Mouse (Mus musculus) liver, embryonic 14.5 days (tissue): ENCODE measurements around the gene Blzf1. TPM values are rescaled to one million over a fixed set of nuclear protein-coding genes. Genes with fewer than 3 reads are reported as not detected.
A peak's percentile ranks its signal among the peaks of the same experiment; 100 is the strongest.

ENCODE experiments used
- ATAC-seq: fragments of 200-750 bp; cut with Nextera tagmentation; 2 replicates; pipeline ENCODE4 v1.8.0; 2017; ENCODE audit warnings: moderate number of reproducible peaks, mild to moderate bottlenecking, moderate library complexity; ENCODE audit not compliant: insufficient read depth
- DNase-seq, 3 experiments: peaks; one replicate each; pipeline ENCODE4 v3.0.0-alpha.2; 2012 to 2013; ENCODE audit warnings: low read depth in 3 of 3, low spot score in 3 of 3
- H3K27ac ChIP-seq: fragments of 300-500 bp; sonication (generic); 2 replicates; pipeline ENCODE4 v1.5.1; 2014; ENCODE audit warnings: moderate library complexity, mild to moderate bottlenecking, control low read depth, inconsistent platforms
- H3K27me3 ChIP-seq: fragments of 300-500 bp; sonication (generic); 2 replicates; pipeline ENCODE4 v1.6.1; 2014; ENCODE audit warnings: mild to moderate bottlenecking, low read length, moderate library complexity; ENCODE audit not compliant: control insufficient read depth, insufficient read depth
- H3K36me3 ChIP-seq: fragments of 300-500 bp; sonication (generic); replicated peaks from 2 replicates; pipeline ENCODE4 v1.6.1; 2014; ENCODE audit warnings: low read depth; ENCODE audit not compliant: control insufficient read depth, insufficient read depth
- H3K4me1 ChIP-seq, 2 experiments: fragments of 200-500 bp in 1 of 2; fragments of 300-500 bp in 1 of 2; sonication (generic) in 1 of 2; replicated peaks; 2 replicates each; pipeline ENCODE4 v1.6.1; 2012 to 2014; ENCODE audit warnings: antibody characterized with exemption in 1 of 2, inconsistent platforms in 1 of 2, low read length in 1 of 2; ENCODE audit not compliant: control insufficient read depth in 2 of 2, insufficient read depth in 2 of 2
- H3K4me2 ChIP-seq: fragments of 300-500 bp; sonication (generic); 2 replicates; pipeline ENCODE4 v1.6.1; 2014; ENCODE audit warnings: low read depth, mild to moderate bottlenecking, control low read depth, moderate library complexity
- H3K4me3 ChIP-seq, 2 experiments: fragments of 200-500 bp in 1 of 2; fragments of 300-500 bp in 1 of 2; sonication (generic) in 1 of 2; 2 replicates each; pipeline ENCODE4 v1.5.1; 2012 to 2014; ENCODE audit warnings: low read depth in 2 of 2, low read length in 2 of 2, mild to moderate bottlenecking in 2 of 2, control low read depth in 1 of 2, inconsistent platforms in 1 of 2, moderate library complexity in 1 of 2; ENCODE audit not compliant: insufficient read depth in 1 of 2
- H3K9ac ChIP-seq: fragments of 300-500 bp; sonication (generic); replicated peaks from 2 replicates; pipeline ENCODE4 v1.6.1; 2014; ENCODE audit warnings: mild to moderate bottlenecking, control low read depth, moderate library complexity
- H3K9me3 ChIP-seq: fragments of 300-500 bp; sonication (generic); 2 replicates; pipeline ENCODE4 v1.6.1; 2016; ENCODE audit warnings: low read length, mixed read lengths; ENCODE audit not compliant: control insufficient read depth
- CTCF ChIP-seq: IDR thresholded peaks from 2 replicates; pipeline ENCODE4 v1.5.1; 2016; ENCODE audit warnings: antibody characterized with exemption, low read depth, control low read depth
- EP300 ChIP-seq: IDR thresholded peaks from 2 replicates; pipeline ENCODE4 v1.6.1; 2016; ENCODE audit warnings: antibody characterized with exemption, low read depth
- WGBS: fragments of 180-500 bp; shearing (Covaris S2); extraction: QIAGEN DNeasy Blood & Tissue Kit; methylation state at CpG from one replicate; pipeline ENCODE4 v1.1.7; 2014; ENCODE audit not compliant: insufficient replicate concordance; 5-methylcytosine and 5-hydroxymethylcytosine counted together
- polyA plus RNA-seq, 2 experiments: library from polyadenylated mRNA; depleted of rRNA in 1 of 2; stranded (reverse) in 1 of 2; unstranded in 1 of 2; fragments of >200 nt; fragmentation: Nextera tagmentation in 1 of 2; extraction: Ambion mirVana in 1 of 2; gene quantifications; 2 replicates each; pipeline versions ENCODE4 v1.2.1 to v1.2.3; 2012 to 2014

Gene Blzf1
- polyA plus RNA-seq, 2 experiments, result 4.1 to 8.5 TPM

DNA sequence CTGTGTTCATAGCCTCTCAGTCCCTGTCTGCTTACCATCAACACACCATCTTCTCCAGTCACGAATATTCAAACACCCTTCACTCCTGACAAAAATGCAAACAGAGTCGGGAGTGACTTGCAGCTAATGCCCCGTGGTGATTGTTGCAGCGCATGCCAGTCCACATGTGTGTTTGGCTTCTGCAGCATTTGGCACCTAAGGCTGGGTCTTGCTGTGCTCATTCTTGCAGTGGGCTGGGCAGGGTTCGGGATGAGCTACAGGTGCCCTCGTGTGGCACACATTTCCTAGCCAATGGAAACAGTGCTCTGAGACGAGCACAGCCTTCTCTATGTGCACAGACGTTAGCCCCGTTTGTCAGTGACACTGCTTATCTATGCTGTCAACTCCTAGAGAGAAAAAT is 10.0 kb upstream of the Blzf1 start:
- 53% methylated on average over 9 of the region's 9 CpGs for WGBS
- Histone ChIP-seq H3K9ac (no peak overlapping the region), H3K4me2 (no peak overlapping the region), H3K27me3 (no peaks in the 10 kb centered on the region), H3K4me3 (no peak overlapping the region), H3K9me3 (no peaks in the 10 kb centered on the region), H3K36me3 (no peaks in the 10 kb centered on the region), H3K4me1 (peaks cover 0 to 15% of the 10 kb centered on the region in 2 experiments; a peak in 2 of 4 replicates), H3K27ac (no peak overlapping the region)
- TF ChIP-seq CTCF (no peak), EP300 (no peak)
- DNase-seq (no peak), ATAC-seq (no peak)

- H3K36me3 ChIP-seq, result no peaks in the 10 kb centered on the region
- no peaks in the 10 kb centered on the region for H3K9me3 ChIP-seq
- H3K4me3 ChIP-seq, result no peak overlapping the region
- ATAC-seq (peak; percentile 29; the same call in 1 of the 2 replicates), DNase-seq (peak; percentile 31 to 49 (median 41))
- H3K4me2 ChIP-seq, result no peak overlapping the region
- no peak overlapping the region for H3K9ac ChIP-seq
- WGBS, result 20% methylated on average over 3 of the region's 3 CpGs
- no peaks in the 10 kb centered on the region for H3K27me3 ChIP-seq
- no peak overlapping the region for H3K27ac ChIP-seq
- peaks cover 0 to 15% of the 10 kb centered on the region in 2 experiments; a peak in 2 of 4 replicates for H3K4me1 ChIP-seq
- TF ChIP-seq CTCF (peak; percentile 95), EP300 (no peak)
Observed at GRCm38 (mm10) chr1:164316697-164317096, 9.4 kb upstream of the Blzf1 start.

- DNase-seq (peak in 2 of 3 experiments; percentile 14 to 17), ATAC-seq (no peak)
- H3K4me1 ChIP-seq, result peaks cover 0 to 12% of the 10 kb centered on the region in 2 experiments; a peak in 2 of 4 replicates
- H3K27me3 ChIP-seq, result no peaks in the 10 kb centered on the region
- H3K9ac ChIP-seq, result no peak overlapping the region
- no peaks in the 10 kb centered on the region for H3K36me3 ChIP-seq
- no peak overlapping the region for H3K4me3 ChIP-seq
- peak; percentile 89 for TF ChIP-seq CTCF
- no peak for TF ChIP-seq EP300
- no peak overlapping the region for H3K4me2 ChIP-seq
- 60% methylated on average over 8 of the region's 8 CpGs for WGBS
- H3K27ac ChIP-seq, result no peak overlapping the region
- no peaks in the 10 kb centered on the region for H3K9me3 ChIP-seq
Observed at GRCm38 (mm10) chr1:164315266-164315665, 8.0 kb upstream of the Blzf1 start.

DNA sequence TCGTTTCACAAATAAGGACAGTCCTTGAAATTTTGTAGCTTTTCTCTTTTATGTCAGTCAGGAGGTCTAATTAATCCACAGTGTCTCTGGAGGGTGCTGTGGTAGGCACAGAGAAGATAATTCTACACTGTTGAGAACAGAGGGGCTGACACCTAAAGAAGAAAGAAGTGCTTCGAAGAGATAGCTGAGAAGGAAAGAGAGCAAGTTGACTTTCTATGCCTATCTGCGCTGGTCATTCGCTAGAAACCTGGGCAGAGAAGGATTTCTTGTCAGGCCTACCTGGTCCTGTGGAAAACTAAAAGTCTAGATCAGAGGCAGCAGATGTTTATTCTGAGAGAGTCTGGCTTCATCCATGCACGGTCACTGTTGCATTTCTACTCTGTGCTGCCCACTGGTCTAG is 6.8 kb upstream of the Blzf1 start:
- Histone ChIP-seq H3K4me2 (no peak overlapping the region), H3K27ac (no peak overlapping the region), H3K9me3 (no peaks in the 10 kb centered on the region), H3K36me3 (no peaks in the 10 kb centered on the region), H3K27me3 (no peaks in the 10 kb centered on the region), H3K4me1 (peaks cover 0 to 7% of the 10 kb centered on the region in 2 experiments; a peak in 1 of 4 replicates), H3K4me3 (no peak overlapping the region), H3K9ac (no peak overlapping the region)
- no peak for DNase-seq
- TF ChIP-seq CTCF, result no peak
- no peak for TF ChIP-seq EP300
- 79% methylated on average over 5 of the region's 5 CpGs for WGBS
- no peak for ATAC-seq

- Histone ChIP-seq H3K4me3 (peak overlapping the region; percentile 79 to 89), H3K36me3 (no peaks in the 10 kb centered on the region), H3K4me2 (peak overlapping the region; percentile 75), H3K9me3 (no peaks in the 10 kb centered on the region), H3K27ac (no peak overlapping the region), H3K9ac (peak overlapping the region; percentile 56), H3K4me1 (peaks cover 4 to 9% of the 10 kb centered on the region in 2 experiments; a peak in 3 of 4 replicates), H3K27me3 (no peaks in the 10 kb centered on the region)
- DNase-seq (peak in 1 of 3 experiments; percentile 20), ATAC-seq (no peak)
- 11% methylated on average over 10 of the region's 10 CpGs for WGBS
- no peak for TF ChIP-seq CTCF
- TF ChIP-seq EP300, result no peak
Observed at GRCm38 (mm10) chr1:164307922-164308321, 633 bp upstream of the Blzf1 start.
